In genomic region chr3:96602704-96603084, GRCm38 (mm10) we compare ENCODE assay signal across 9 mouse cellular contexts. TPM values are rescaled to one million over a fixed set of nuclear protein-coding genes. Genes with fewer than 3 reads are reported as not detected.
DNase-seq lines count a peak whose midpoint lies in the region; ATAC-seq and TF ChIP-seq lines count a peak whose summit lies in the region.
"Had no signal": no experiment of that assay in that cellular context is flagged by ENCODE, and none has a peak within 500 bp of the region (broad histone marks: within the 10 kb centered on the region; RNA-seq: fewer than 3 reads in every experiment).

No protein-coding gene starts in this region.

- no peak for TF ChIP-seq CTCF in cerebellum, adult 2 months (IDR thresholded peaks at IDR 0.05; ENCODE audit: borderline replicate concordance, insufficient read depth, low read depth, low read length)

- no peaks in the 10 kb centered on the region for H3K9me3 ChIP-seq in heart, embryonic 15.5 days (replicated peaks)
- no peaks in the 10 kb centered on the region for H3K9me3 ChIP-seq in embryonic facial prominence, embryonic 10.5 days
- no peaks in the 10 kb centered on the region for H3K9me3 ChIP-seq in hindbrain, embryonic 16.5 days (ENCODE audit: control insufficient read depth, low read length)
- no peaks in the 10 kb centered on the region for H3K9me3 ChIP-seq in midbrain, embryonic 14.5 days (ENCODE audit: control insufficient read depth, low read length)

- H3K27ac ChIP-seq in heart, embryonic 15.5 days: peak overlapping the region; percentile 97
- H3K27ac ChIP-seq in embryonic facial prominence, embryonic 10.5 days (replicated peaks): peak overlapping the region; percentile 96
- peak overlapping the region; percentile 98 for H3K27ac ChIP-seq in hindbrain, embryonic 16.5 days (ENCODE audit: low read depth, low read length)
- H3K27ac ChIP-seq in midbrain, embryonic 14.5 days (replicated peaks; ENCODE audit: low read depth, low read length): peak overlapping the region; percentile 95
- H3K27ac ChIP-seq in cerebellum, adult 2 months (ENCODE audit: insufficient read depth, low read length): no peak overlapping the region

- peak overlapping the region; percentile 76 for H3K9ac ChIP-seq in heart, embryonic 15.5 days
- peak overlapping the region; percentile 95 for H3K9ac ChIP-seq in hindbrain, embryonic 16.5 days (ENCODE audit: low read depth, low read length)
- peak overlapping the region; percentile 92 for H3K9ac ChIP-seq in midbrain, embryonic 14.5 days (replicated peaks; ENCODE audit: low read length)

- H3K4me3 ChIP-seq in heart, embryonic 15.5 days: peak overlapping the region; percentile 71
- H3K4me3 ChIP-seq in embryonic facial prominence, embryonic 10.5 days: peak overlapping the region; percentile 95
- H3K4me3 ChIP-seq in hindbrain, embryonic 16.5 days (ENCODE audit: low read length): peak overlapping the region; percentile 87
- peak overlapping the region; percentile 69 for H3K4me3 ChIP-seq in midbrain, embryonic 14.5 days (replicated peaks; ENCODE audit: low read depth, low read length)
- H3K4me3 ChIP-seq in cerebellum, adult 2 months (replicated peaks; ENCODE audit: insufficient read depth, low read depth, low read length): no peak overlapping the region

- no peak for DNase-seq in heart, adult 18-20 months
- DNase-seq in embryonic facial prominence, embryonic 10.5 days (ENCODE audit: low spot score): no peak
- peak; percentile 25 for DNase-seq in midbrain, embryonic 14.5 days
- no peak for DNase-seq in cerebellum, adult 2 months
- DNase-seq in frontal cortex, postnatal 25 days (ENCODE audit: low spot score in 2 of 2): no peak
- no peak for DNase-seq in thymus, adult 18-20 months

- peak overlapping the region; percentile 64 for H3K4me2 ChIP-seq in heart, embryonic 15.5 days
- peak overlapping the region; percentile 67 for H3K4me2 ChIP-seq in hindbrain, embryonic 16.5 days (ENCODE audit: low read length)
- H3K4me2 ChIP-seq in midbrain, embryonic 14.5 days (ENCODE audit: low read length): peak overlapping the region; percentile 87

- H3K27me3 ChIP-seq in heart, embryonic 15.5 days: no peaks in the 10 kb centered on the region
- H3K27me3 ChIP-seq in embryonic facial prominence, embryonic 10.5 days (replicated peaks; ENCODE audit: low read depth, poor library complexity, severe bottlenecking): peaks cover 23% of the 10 kb centered on the region
- H3K27me3 ChIP-seq in hindbrain, embryonic 16.5 days (replicated peaks; ENCODE audit: control insufficient read depth, insufficient read depth, low read length): no peaks in the 10 kb centered on the region
- H3K27me3 ChIP-seq in midbrain, embryonic 14.5 days (ENCODE audit: control insufficient read depth, insufficient read depth, low read length): no peaks in the 10 kb centered on the region
- H3K27me3 ChIP-seq in cerebellum, adult 2 months (ENCODE audit: control insufficient read depth, insufficient read depth, low read length): no peaks in the 10 kb centered on the region; the same call in 1 of the 2 replicates

- no peaks in the 10 kb centered on the region for H3K36me3 ChIP-seq in heart, embryonic 15.5 days
- H3K36me3 ChIP-seq in embryonic facial prominence, embryonic 10.5 days (replicated peaks): peaks cover 30% of the 10 kb centered on the region
- H3K36me3 ChIP-seq in hindbrain, embryonic 16.5 days (ENCODE audit: control insufficient read depth, insufficient read depth, low read length): no peaks in the 10 kb centered on the region
- H3K36me3 ChIP-seq in midbrain, embryonic 14.5 days (ENCODE audit: control insufficient read depth, insufficient read depth, low read length): no peaks in the 10 kb centered on the region

- 39% methylated on average over 5 of the region's 5 CpGs for WGBS in heart, embryonic 15.5 days
- WGBS in embryonic facial prominence, embryonic 10.5 days: 55% methylated on average over 5 of the region's 5 CpGs
- WGBS in hindbrain, embryonic 16.5 days: 22% methylated on average over 5 of the region's 5 CpGs
- 21% methylated on average over 5 of the region's 5 CpGs for WGBS in midbrain, embryonic 14.5 days
- WGBS in cerebellum, adult 2 months: 39% methylated on average over 5 of the region's 5 CpGs

- TF ChIP-seq POLR2A in cerebellum, adult 2 months (IDR thresholded peaks at IDR 0.05; ENCODE audit: borderline replicate concordance, insufficient read depth, low read length): no peak

- ATAC-seq in heart, embryonic 15.5 days (replicated peaks; ENCODE audit: insufficient number of reproducible peaks, insufficient read depth, low FRiP score, low read depth): no peak
- ATAC-seq in hindbrain, embryonic 16.5 days: no peak
- no peak for ATAC-seq in midbrain, embryonic 14.5 days (ENCODE audit: low FRiP score, low TSS enrichment)

- H3K4me1 ChIP-seq in heart, embryonic 15.5 days (replicated peaks): peaks cover 59% of the 10 kb centered on the region
- peaks cover 57% of the 10 kb centered on the region for H3K4me1 ChIP-seq in embryonic facial prominence, embryonic 10.5 days
- peaks cover 57% of the 10 kb centered on the region for H3K4me1 ChIP-seq in hindbrain, embryonic 16.5 days (ENCODE audit: control insufficient read depth, insufficient read depth, low read depth, low read length)
- H3K4me1 ChIP-seq in midbrain, embryonic 14.5 days (ENCODE audit: control insufficient read depth, insufficient read depth, low read length): peaks cover 53% of the 10 kb centered on the region
- H3K4me1 ChIP-seq in cerebellum, adult 2 months (ENCODE audit: control insufficient read depth, insufficient read depth, low read length): peaks cover 19% of the 10 kb centered on the region

RNA-seq across cellular contexts. Expression of gene Lix1l, which starts 1.7 kb away (rescaled TPM):
- 5.3 and 5.5 TPM in 2 replicates for polyA plus RNA-seq in heart, embryonic 15.5 days (2015; fragmentation: Nextera tagmentation; extraction: Ambion mirVana)
- 10 to 100 TPM; 24.4 to 27.4 TPM for total RNA-seq in heart, adult 18-20 months (2021)
- polyA plus RNA-seq in embryonic facial prominence, embryonic 10.5 days (2016; fragmentation: Nextera tagmentation; extraction: Ambion mirVana): 5.2 and 5.6 TPM in 2 replicates
- 5.1 and 5.8 TPM in 2 replicates for polyA plus RNA-seq in hindbrain, embryonic 16.5 days (2015; fragmentation: Nextera tagmentation; extraction: Ambion mirVana)
- polyA plus RNA-seq in midbrain, embryonic 14.5 days (2014; fragmentation: Nextera tagmentation; extraction: Ambion mirVana): 6.7 and 7.5 TPM in 2 replicates
- polyA plus RNA-seq in cerebellum, adult 2 months (2012; rRNA removed): 23.9 and 24.7 TPM in 2 replicates

RNA-seq across cellular contexts. Expression of gene Ankrd34a, which starts 6.3 kb away (rescaled TPM):
- 6.7 TPM in 2 replicates for polyA plus RNA-seq in heart, embryonic 15.5 days (2015; fragmentation: Nextera tagmentation; extraction: Ambion mirVana)
- total RNA-seq in heart, adult 18-20 months (2021): 1 to 10 TPM in 1 of 2 experiments, under 1 TPM in 1; 0.59 to 1.4 TPM
- 0.66 and 0.99 TPM in 2 replicates for polyA plus RNA-seq in embryonic facial prominence, embryonic 10.5 days (2016; fragmentation: Nextera tagmentation; extraction: Ambion mirVana)
- polyA plus RNA-seq in hindbrain, embryonic 16.5 days (2015; fragmentation: Nextera tagmentation; extraction: Ambion mirVana): 21.5 and 23.9 TPM in 2 replicates
- 12.0 and 13.7 TPM in 2 replicates for polyA plus RNA-seq in midbrain, embryonic 14.5 days (2014; fragmentation: Nextera tagmentation; extraction: Ambion mirVana)
- polyA plus RNA-seq in cerebellum, adult 2 months (2012; rRNA removed): 53.2 and 58.1 TPM in 2 replicates

RNA-seq across cellular contexts. Expression of gene Polr3gl, which starts 8.7 kb away (rescaled TPM):
- polyA plus RNA-seq in heart, embryonic 15.5 days (2015; fragmentation: Nextera tagmentation; extraction: Ambion mirVana): 34.8 and 38.3 TPM in 2 replicates
- total RNA-seq in heart, adult 18-20 months (2021): 10 to 100 TPM; 26.7 to 30.5 TPM
- 30.0 and 33.1 TPM in 2 replicates for polyA plus RNA-seq in embryonic facial prominence, embryonic 10.5 days (2016; fragmentation: Nextera tagmentation; extraction: Ambion mirVana)
- 31.0 and 33.3 TPM in 2 replicates for polyA plus RNA-seq in hindbrain, embryonic 16.5 days (2015; fragmentation: Nextera tagmentation; extraction: Ambion mirVana)
- 14.8 and 17.1 TPM in 2 replicates for polyA plus RNA-seq in midbrain, embryonic 14.5 days (2014; fragmentation: Nextera tagmentation; extraction: Ambion mirVana)
- polyA plus RNA-seq in cerebellum, adult 2 months (2012; rRNA removed): 53.1 and 55.5 TPM in 2 replicates

RNA-seq across cellular contexts. Expression of gene Gm16253, which starts 25.9 kb away (rescaled TPM):
- 1.3 and 1.6 TPM in 2 replicates for polyA plus RNA-seq in heart, embryonic 15.5 days (2015; fragmentation: Nextera tagmentation; extraction: Ambion mirVana)
- total RNA-seq in heart, adult 18-20 months (2021): 1 to 10 TPM; 1.6 to 1.9 TPM
- polyA plus RNA-seq in embryonic facial prominence, embryonic 10.5 days (2016; fragmentation: Nextera tagmentation; extraction: Ambion mirVana): 1.6 and 1.9 TPM in 2 replicates
- 1.0 and 1.9 TPM in 2 replicates for polyA plus RNA-seq in hindbrain, embryonic 16.5 days (2015; fragmentation: Nextera tagmentation; extraction: Ambion mirVana)
- polyA plus RNA-seq in midbrain, embryonic 14.5 days (2014; fragmentation: Nextera tagmentation; extraction: Ambion mirVana): 0.43 and 0.45 TPM in 2 replicates
- not detected in 2 replicates for polyA plus RNA-seq in cerebellum, adult 2 months (2012; rRNA removed)
- total RNA-seq: left cerebral cortex, postnatal 25 days had no signal

RNA-seq across cellular contexts. Expression of gene Rbm8a, which starts 27.0 kb away (rescaled TPM):
- 73.9 and 78.7 TPM in 2 replicates for polyA plus RNA-seq in heart, embryonic 15.5 days (2015; fragmentation: Nextera tagmentation; extraction: Ambion mirVana)
- total RNA-seq in heart, adult 18-20 months (2021): 10 to 100 TPM; 36.5 to 37.2 TPM
- 242 and 244 TPM in 2 replicates for polyA plus RNA-seq in embryonic facial prominence, embryonic 10.5 days (2016; fragmentation: Nextera tagmentation; extraction: Ambion mirVana)
- 110 and 113 TPM in 2 replicates for polyA plus RNA-seq in hindbrain, embryonic 16.5 days (2015; fragmentation: Nextera tagmentation; extraction: Ambion mirVana)
- polyA plus RNA-seq in midbrain, embryonic 14.5 days (2014; fragmentation: Nextera tagmentation; extraction: Ambion mirVana): 125 and 139 TPM in 2 replicates
- polyA plus RNA-seq in cerebellum, adult 2 months (2012; rRNA removed): 44.6 and 45.4 TPM in 2 replicates
